Mouse (Mus musculus) G1E (cell line): ENCODE measurements around the gene C1qtnf1.

ENCODE experiments used
- CTCF ChIP-seq: IDR thresholded peaks from 2 replicates; pipeline ENCODE4 v1.5.1; 2012; ENCODE audit warnings: low read depth, low read length, inconsistent platforms, mixed read lengths
- GATA1 ChIP-seq: IDR thresholded peaks from 2 replicates; pipeline ENCODE4 v1.6.1; 2012; ENCODE audit warnings: borderline replicate concordance, low read length, inconsistent platforms, mixed read lengths
- TAL1 ChIP-seq: conservative IDR thresholded peaks from 2 replicates; pipeline ENCODE4 v1.6.1; 2012; ENCODE audit warnings: low read depth, low read length, inconsistent platforms, mixed read lengths

DNA sequence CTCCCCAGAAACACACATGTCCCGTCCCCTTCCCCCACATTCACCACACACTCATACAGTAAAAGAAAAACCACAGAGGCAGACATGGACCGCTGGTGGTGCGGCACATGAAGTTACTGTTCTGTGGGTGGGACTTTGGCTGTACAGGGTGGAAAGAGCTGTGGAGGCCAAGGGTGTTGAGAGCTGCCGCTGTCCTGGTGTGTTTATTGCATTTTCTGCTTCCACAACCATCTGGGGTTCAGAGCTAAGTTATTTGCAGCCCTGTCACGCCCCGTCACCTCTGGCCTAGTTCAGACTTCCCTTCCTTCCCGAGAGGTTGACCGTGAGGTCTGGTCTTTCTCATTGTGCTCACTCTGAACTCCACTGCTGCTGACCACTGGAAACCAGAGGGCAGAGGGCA lies 31.0 kb downstream of the C1qtnf1 start:
- TF ChIP-seq CTCF = no peak
- no peak for TF ChIP-seq TAL1
- no peak for TF ChIP-seq GATA1
